Mouse (Mus musculus): ENCODE data around the gene Rgs11. TPM values are rescaled to one million over a fixed set of nuclear protein-coding genes. Genes with fewer than 3 reads are reported as not detected.

Rgs11 gene
- total RNA-seq, 2 experiments from 2014 or later: 1.0 to 1.1 TPM

Other genes starting within 250 kb of the Rgs11 start
- gene Capn15, start 217.2 kb upstream of the Rgs11 start, total RNA-seq (2021): 1 to 10 TPM; 5.4 to 6.5 TPM
- gene Rab11fip3, start 133.4 kb upstream of the Rgs11 start, total RNA-seq (2021): 10 to 100 TPM; 57.9 to 61.5 TPM
- 1 to 10 TPM; 2.3 to 2.8 TPM for gene Decr2, start 112.6 kb upstream of the Rgs11 start, total RNA-seq (2021)
- gene Nme4, start 107.3 kb upstream of the Rgs11 start, total RNA-seq (2021): 1 to 10 TPM; 1.0 to 1.7 TPM
- 1 to 10 TPM in 1 of 2 experiments, under 1 TPM in 1; 0.69 to 1.4 TPM for gene Tmem8, start 89.7 kb upstream of the Rgs11 start, total RNA-seq (2021)
- gene Mrpl28, start 79.5 kb upstream of the Rgs11 start, total RNA-seq (2021): 10 to 100 TPM; 55.9 to 60.6 TPM
- gene Axin1, start 64.3 kb upstream of the Rgs11 start, total RNA-seq (2021): 10 to 100 TPM; 13.0 to 14.7 TPM
- gene Pdia2, start 3.9 kb upstream of the Rgs11 start, total RNA-seq (2021): not detected
- gene Arhgdig, start 4.8 kb downstream of the Rgs11 start, total RNA-seq (2021): 1 to 10 TPM in 1 of 2 experiments, under 1 TPM in 1; 0.42 to 1.3 TPM
- 10 to 100 TPM; 65.5 to 66.9 TPM for gene Fam234a, start 41.3 kb downstream of the Rgs11 start, total RNA-seq (2021)
- 10 to 100 TPM in 1 of 2 experiments, 1 to 10 TPM in 1; 9.9 to 10.8 TPM for gene Luc7l, start 49.9 kb downstream of the Rgs11 start, total RNA-seq (2021)
- gene Neurl1b, start 211.9 kb downstream of the Rgs11 start, total RNA-seq (2021): 1 to 10 TPM; 2.6 to 3.7 TPM

All from gastrocnemius, postnatal 36 days (tissue).